Mouse (Mus musculus) bone marrow macrophage, adult 2 months (primary cell): Measurements from ENCODE around the gene Pgls.

ENCODE experiments used
- CTCF ChIP-seq: IDR thresholded peaks from 2 replicates; pipeline ENCODE4 v1.5.1; 2012; ENCODE audit warnings: low read depth, mild to moderate bottlenecking, low read length, moderate library complexity
- POLR2A ChIP-seq: IDR thresholded peaks from 2 replicates; pipeline ENCODE4 v1.6.1; 2012; ENCODE audit warnings: mild to moderate bottlenecking, low read depth, low read length, borderline replicate concordance

DNA sequence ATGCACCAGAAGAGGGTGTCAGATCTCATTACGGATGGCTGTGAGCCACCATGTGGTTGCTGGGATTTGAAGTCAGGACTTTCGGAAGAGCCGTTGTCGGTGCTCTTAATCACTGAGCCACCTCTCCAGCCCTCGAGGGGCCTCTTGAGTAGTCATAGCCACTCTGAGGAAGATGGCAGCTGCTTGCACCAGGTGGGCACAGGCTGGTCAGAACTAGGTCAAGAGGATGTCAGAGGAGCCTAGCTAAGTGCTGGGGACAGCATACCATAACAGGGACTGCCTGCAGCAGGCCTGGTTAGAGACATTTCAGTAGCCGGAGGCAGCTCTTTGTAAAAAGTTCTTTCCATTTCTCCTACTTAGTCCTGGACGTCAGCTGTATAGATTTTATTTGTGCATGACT lies 41.2 kb upstream of the Pgls start:
- TF ChIP-seq CTCF (no peak), POLR2A (no peak)
